Mouse (Mus musculus): ENCODE measurements around the gene Sox18.

GRCm38 (mm10) chr2:181698241-181698640 is 26.8 kb upstream of the Sox18 start, which contains the start of gene Lkaaear1:
- no peak for TF ChIP-seq CTCF (IDR thresholded peaks at IDR 0.05; ENCODE audit: extremely low read depth, insufficient read depth, low read length)
- no peak for TF ChIP-seq POLR2A (IDR thresholded peaks at IDR 0.05; ENCODE audit: extremely low read depth, insufficient read depth, low read length)

All from cortical plate, adult 2 months (tissue).